Mouse (Mus musculus): Measurements from ENCODE around the gene Sez6l.

The Sez6l gene

DNA sequence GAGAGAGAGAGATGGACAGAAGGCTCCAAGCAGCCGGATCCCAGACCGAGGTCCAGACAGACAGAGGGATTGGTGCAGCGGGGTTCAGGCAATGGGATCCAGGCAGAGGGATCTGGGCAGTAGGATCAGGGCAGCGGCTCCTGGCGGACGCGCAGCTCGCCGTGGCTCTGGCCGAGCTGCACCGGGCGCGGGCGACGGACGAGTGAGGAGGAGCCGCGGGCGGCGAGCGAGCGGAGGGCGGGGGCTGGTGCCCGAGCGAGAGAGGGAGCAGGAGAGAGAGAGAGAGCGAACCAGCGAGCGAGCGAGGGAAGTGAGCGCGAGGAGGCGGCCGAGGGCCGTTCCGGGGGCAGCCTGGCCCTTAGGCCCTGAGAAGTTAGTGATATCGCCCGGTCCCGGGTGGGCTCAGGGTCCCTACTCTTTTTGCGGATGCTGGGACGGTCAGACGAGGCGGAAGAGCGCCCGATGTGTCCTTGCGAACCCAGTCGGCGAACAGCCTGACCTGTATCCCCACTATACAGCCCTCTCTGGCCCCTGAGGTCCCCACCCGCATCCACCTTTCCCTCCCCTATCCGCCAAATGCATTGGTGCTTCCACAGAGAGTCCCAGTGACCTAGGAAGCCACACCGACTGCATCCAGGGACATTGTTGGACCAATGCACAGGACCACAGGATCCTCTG is at the start of gene Sez6l:
Gene Sez6l (minus strand): TSS at position 193 of the 678 bp plus-strand sequence.
- DNase-seq: no peak

- no peak for DNase-seq
Measured at GRCm38 (mm10) chr5:112625555-112626160, 48.7 kb upstream of the Sez6l start.

DNA sequence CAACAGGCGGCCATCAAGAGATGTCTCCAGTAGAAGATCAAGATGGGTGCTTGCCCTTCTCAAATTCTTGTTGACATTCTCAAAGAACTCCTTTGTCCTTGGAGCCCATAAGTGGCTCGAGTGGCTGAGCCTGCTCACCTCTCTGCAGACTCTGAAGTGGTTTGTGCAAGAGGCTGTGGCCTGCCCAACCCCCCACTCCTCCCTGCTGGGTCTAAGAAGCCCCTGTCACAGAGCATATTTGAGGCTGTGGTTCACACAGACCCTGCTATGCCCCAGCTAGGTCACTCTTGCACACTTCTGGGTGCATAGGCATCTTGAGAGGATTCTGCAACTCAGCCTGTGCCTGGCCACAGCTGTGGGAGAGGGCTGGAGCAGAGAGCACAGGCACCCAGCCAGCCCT is 46.0 kb upstream of the Sez6l start:
- no peak for DNase-seq

DNA sequence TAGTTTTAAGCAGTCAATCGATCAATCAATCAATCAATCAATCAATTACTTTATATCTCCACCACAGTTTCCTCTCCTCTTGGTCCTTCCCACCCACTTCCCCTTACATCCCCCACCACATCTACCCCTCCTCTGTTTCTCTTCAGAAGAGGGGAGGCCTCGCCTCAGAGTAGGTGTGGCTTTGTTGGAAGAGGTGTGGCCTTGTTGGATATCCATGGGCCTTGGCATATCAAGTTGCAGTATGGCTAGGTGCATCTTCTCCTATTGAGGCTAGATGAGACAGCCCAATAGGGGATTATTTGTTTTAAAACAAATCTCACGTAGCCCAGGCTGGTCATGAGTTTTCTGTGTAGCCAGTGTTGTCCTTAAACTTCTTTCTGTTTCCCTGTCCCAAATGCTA is 43.3 kb upstream of the Sez6l start:
- DNase-seq: no peak

GRCm38 (mm10) chr5:112619344-112619743 is 42.4 kb upstream of the Sez6l start:
- DNase-seq: no peak

DNA sequence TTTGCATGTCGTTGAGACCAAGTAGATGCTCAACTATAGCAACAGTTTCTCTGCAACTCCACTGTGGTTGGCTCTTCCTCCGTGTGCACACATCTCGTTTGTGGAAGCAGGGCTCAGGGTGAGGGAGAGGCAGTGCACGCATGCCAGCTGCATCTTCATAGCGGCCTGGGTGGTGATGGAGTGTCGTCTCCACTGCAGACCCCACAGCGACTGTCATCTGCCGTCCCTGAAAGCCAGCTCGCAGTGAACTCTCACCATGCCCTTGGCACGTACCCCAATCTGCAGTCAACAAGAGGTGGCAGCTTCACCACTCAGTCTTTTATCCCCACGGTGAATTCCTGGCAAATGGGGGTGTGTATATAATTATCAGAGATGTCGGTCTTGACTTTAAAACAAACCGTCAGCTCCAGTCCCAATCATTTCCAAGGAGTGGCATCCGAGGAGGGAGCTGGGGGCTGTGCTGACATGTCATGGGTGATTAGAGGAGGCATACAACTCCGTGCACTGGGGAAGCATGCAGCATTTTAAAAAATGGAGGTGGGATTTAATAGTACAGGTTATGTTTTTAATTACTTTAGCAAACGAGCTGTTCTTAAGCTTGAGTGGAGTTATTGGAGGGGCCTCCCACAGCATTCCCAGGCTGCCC is 40.7 kb upstream of the Sez6l start:
- no peak for DNase-seq

GRCm38 (mm10) chr5:112615946-112616617 is 39.1 kb upstream of the Sez6l start:
- no peak for DNase-seq

DNA sequence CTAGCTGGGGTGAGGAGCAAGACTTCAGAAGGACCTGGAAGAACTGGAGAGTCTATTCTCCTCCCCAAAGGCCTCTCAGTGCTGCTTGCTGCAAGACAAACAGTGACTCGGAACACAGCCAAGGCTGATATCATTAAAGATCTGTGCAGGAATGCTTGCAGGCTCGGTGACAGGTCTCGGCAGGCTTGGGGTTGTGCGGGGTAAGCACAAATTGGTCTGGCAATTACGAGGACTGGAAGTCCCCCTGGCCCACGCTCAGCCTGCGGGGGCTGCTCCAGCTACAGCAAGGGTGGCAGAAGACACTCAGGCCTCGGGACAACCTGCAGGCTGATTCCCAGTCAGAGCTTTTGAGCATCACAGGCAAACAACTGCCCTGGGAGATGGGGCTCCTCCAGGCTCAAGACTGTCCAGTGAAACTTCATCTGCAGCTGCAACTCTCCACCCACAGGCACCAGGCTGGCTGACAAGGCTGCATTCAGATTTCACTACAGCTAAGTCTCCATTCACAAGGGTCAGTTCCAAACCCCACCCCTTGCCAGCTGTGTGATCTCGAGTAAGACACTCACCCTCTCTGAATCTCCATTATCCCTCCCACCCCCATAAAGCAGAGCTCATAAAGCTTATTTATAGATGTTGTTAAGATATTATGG is 31.0 kb upstream of the Sez6l start:
- DNase-seq: peak in 1 of 2 experiments; percentile 4

DNA sequence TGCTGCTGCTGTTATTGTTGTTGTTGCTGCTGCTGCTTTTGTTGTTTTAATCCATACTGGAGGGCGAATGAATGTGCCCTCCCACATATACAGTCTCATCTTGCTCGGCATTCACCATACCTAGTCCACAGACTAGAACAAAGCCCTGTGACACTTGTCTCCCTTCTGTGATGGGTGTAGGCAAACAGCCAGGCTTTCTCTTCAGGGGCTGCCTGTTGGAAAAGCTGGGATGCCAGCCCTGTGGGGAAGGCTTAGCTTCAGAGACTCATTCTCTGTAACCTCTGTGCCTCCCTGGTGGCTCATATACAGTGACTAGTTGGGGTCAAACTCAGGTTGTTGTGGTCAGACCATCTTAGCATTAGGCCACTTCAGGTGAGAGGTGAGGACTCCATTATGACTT is 30.1 kb upstream of the Sez6l start:
- DNase-seq: no peak

DNA sequence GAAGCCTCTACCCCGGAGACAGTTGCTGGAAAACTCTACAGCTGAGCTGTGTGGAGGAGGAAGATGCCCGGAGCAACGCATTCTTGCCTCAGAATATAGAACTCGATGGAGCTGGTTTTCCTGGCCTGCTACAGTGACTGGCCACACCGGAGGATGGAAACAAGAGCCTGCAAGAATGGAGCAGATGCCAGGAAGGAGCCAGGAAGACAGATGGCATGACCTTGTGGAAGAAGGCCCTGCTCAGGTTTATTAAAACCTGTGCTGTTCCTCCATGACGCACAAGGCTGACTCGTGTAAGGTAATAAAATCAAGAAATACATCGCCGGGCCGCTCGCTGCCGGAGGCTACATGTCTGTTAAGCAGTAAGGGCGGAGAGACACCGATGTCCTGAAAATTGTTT is 28.4 kb upstream of the Sez6l start:
- no peak for DNase-seq

DNA sequence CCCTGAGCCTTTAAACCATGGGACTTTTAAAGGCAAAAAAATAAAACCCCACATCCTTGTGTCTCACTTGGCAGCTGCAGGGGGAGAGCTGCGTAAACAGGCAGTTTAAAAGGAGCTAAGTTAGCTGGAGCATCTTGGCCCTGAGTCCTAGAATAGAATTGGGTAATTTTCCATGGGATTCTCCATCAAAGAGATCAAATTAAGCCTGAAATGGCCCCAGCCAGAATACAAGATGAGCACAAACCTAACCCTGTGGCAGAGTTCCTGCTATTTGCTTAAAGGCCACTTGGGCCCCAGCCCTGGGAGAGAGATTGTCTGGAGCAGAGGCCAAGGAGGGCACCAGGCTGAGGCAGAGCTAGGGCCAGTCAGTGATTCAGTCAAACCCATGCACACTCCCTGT is 27.3 kb upstream of the Sez6l start:
- DNase-seq: no peak

DNA sequence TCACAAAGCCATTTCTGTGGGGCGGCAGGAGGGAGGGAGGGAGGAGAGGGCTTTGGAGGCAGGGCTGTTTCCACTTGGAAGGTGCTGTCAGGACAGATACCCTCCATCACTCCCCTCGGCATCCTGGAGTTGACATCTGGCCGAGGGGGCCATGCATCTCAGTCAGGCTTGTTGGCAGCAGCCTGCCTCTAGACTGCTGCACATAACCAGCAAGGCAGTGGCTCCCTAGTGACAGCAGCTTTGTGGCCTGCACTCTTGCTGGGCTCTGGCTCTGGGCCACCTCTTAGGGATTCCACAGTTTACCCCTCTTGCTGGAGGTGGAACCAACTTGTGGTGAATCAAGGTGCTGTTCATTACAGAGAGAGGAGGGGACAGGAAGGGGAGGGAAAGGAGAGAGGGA is 26.6 kb upstream of the Sez6l start:
- DNase-seq: no peak

- no peak for DNase-seq
Measured at GRCm38 (mm10) chr5:112600309-112600939, 23.4 kb upstream of the Sez6l start.

- DNase-seq: no peak
Measured at GRCm38 (mm10) chr5:112599538-112600308, 22.7 kb upstream of the Sez6l start.

DNA sequence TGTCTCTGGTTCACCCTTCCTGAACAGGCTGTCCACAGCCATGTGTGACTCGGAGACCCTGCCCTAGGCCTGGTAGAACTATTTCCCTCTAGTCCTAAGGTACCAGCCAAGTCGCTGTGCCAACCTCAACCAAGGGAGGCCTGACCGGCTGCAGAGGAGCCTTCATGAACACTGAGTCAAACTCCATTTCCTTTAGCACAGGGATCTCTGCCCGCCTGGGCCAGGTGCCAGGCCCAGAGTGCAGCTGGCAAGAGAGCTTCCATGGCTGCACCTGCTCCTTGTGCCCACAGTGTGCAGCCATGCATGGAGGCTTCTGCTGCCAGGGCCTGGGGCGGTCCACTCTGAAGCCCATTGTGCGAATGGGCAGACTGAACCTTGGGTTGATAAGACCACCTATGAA is 20.9 kb upstream of the Sez6l start:
- DNase-seq: no peak

GRCm38 (mm10) chr5:112597307-112597706 is 20.3 kb upstream of the Sez6l start:
- no peak for DNase-seq

GRCm38 (mm10) chr5:112596729-112597128 is 19.7 kb upstream of the Sez6l start:
- DNase-seq: no peak

- no peak for DNase-seq
Measured at GRCm38 (mm10) chr5:112595701-112596632, 19.0 kb upstream of the Sez6l start.

- DNase-seq: no peak
Measured at GRCm38 (mm10) chr5:112591706-112592105, 14.7 kb upstream of the Sez6l start.

DNA sequence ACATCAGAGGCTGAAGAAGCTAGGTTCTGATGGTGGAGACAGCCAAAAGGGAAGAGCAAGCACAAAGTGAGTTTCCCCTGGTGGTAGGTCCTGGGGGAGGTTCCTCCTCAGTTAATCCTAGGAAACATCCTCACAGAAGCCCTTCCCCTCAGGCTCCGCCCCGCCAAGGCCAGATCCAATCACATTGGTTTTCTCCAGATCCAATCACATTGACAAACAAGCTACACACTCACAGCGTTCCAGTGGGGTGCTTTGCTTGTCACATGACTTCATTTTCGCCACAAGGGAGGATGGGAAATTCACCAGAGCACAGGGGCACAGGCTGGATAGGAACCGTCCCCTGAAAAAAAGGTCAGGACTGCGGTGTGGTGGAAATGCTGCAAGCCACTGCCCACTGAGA is 9.1 kb upstream of the Sez6l start:
- DNase-seq: no peak
